Mouse (Mus musculus): ENCODE results near the gene Ttc27. TPM values are rescaled to one million over a fixed set of nuclear protein-coding genes. Genes with fewer than 3 reads are reported as not detected.

Ttc27 gene
- polyA plus RNA-seq, 1 experiment from 2014 or later: 25.6 TPM

DNA sequence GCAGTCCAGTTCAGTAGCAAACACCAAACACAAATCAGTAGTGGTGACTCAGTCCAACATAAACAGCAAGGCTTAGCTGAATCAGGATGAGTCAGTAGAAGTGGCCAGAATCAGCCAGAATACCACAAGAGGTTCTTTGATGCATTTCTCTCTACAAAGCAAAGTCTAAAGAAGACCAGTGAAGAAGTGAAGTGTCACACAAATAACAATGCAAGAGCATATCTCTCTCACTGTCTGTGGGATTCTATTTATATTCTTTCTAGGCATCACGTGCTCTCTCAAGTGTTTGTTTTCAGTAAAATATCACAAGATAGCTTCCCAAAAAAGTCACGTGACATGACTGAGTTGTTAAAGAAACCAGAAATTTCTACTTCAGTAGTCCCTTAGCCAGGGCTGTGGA is 102.2 kb downstream of the Ttc27 start:
- no peak for TF ChIP-seq CTCF (IDR thresholded peaks at IDR 0.05; ENCODE audit: low read depth)
- Histone ChIP-seq H3K36me3 (ENCODE audit: insufficient read depth) (no peaks in the 10 kb centered on the region), H3K9ac (no peak overlapping the region), H3K4me3 (ENCODE audit: low read depth, low read length) (no peak overlapping the region), H3K27ac (ENCODE audit: low read depth) (no peak overlapping the region), H3K4me2 (no peak overlapping the region), H3K9me3 (ENCODE audit: low read depth, low read length) (no peaks in the 10 kb centered on the region; the same call in 1 of the 2 replicates), H3K27me3 (ENCODE audit: insufficient read depth, low read length) (no peaks in the 10 kb centered on the region), H3K4me1 (ENCODE audit: insufficient read depth) (no peaks in the 10 kb centered on the region)
- 54% methylated on average over 2 of the region's 2 CpGs for WGBS
- ATAC-seq (ENCODE audit: insufficient read depth): no peak
- DNase-seq: no peak

DNA sequence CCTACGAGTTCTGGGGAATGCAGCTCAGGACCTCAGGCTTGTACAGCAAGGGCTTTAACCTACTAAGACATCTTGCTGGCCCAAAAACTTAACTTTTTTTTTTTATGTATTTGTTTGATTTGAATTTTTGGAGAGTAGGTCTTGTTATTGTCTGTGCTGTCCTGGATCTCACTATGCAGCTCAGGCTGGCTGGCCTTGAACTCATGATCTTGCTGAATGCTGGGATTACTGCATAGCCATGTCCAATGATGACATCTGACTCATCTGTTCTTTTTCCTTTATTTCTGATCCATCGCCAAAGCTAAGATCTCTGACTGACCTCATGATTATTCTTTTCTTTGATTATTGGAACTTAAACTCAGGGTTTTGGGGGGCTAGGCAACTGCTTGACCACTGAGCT is 113.3 kb downstream of the Ttc27 start:
- TF ChIP-seq CTCF (IDR thresholded peaks at IDR 0.05; ENCODE audit: low read depth): no peak
- H3K36me3 ChIP-seq (ENCODE audit: insufficient read depth): no peaks in the 10 kb centered on the region
- H3K4me2 ChIP-seq: no peak overlapping the region
- no peaks in the 10 kb centered on the region for H3K4me1 ChIP-seq (ENCODE audit: insufficient read depth)
- no peak overlapping the region for H3K27ac ChIP-seq (ENCODE audit: low read depth)
- WGBS: 83% methylated on average over 2 of the region's 2 CpGs
- H3K27me3 ChIP-seq (ENCODE audit: insufficient read depth, low read length): no peaks in the 10 kb centered on the region
- DNase-seq (no peak), ATAC-seq (ENCODE audit: insufficient read depth) (no peak)
- no peaks in the 10 kb centered on the region for H3K9me3 ChIP-seq (ENCODE audit: low read depth, low read length)
- H3K9ac ChIP-seq: no peak overlapping the region
- no peak overlapping the region for H3K4me3 ChIP-seq (ENCODE audit: low read depth, low read length)

DNA sequence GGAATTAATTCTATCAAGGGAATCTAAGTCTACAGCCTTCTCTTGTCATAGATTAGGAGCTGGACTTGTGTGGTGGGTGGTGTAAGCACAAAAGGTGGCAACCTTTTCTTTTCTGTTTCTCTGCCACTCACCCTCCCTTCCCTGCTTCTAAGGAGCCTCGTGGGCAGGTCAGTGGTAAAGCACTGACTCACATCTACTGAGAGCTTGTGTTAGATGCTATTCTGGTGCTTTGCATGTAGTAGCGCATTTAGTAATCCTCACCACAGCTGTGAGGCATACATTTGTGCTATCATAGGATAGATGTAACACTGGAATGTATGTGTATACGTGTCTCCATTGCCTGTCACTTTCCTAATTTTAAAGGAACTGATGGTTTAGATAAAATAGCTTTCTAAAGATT is 124.2 kb downstream of the Ttc27 start:
- Histone ChIP-seq H3K36me3 (ENCODE audit: insufficient read depth) (no peaks in the 10 kb centered on the region), H3K9ac (no peak overlapping the region), H3K4me1 (ENCODE audit: insufficient read depth) (peaks cover 8% of the 10 kb centered on the region; the same call in 1 of the 2 replicates), H3K4me3 (ENCODE audit: low read depth, low read length) (no peak overlapping the region), H3K9me3 (ENCODE audit: low read depth, low read length) (no peaks in the 10 kb centered on the region), H3K27me3 (ENCODE audit: insufficient read depth, low read length) (no peaks in the 10 kb centered on the region), H3K4me2 (no peak overlapping the region), H3K27ac (ENCODE audit: low read depth) (no peak overlapping the region)
- ATAC-seq (ENCODE audit: insufficient read depth): no peak
- 58% methylated on average over 3 of the region's 3 CpGs for WGBS
- DNase-seq: no peak
- no peak for TF ChIP-seq CTCF (IDR thresholded peaks at IDR 0.05; ENCODE audit: low read depth)

DNA sequence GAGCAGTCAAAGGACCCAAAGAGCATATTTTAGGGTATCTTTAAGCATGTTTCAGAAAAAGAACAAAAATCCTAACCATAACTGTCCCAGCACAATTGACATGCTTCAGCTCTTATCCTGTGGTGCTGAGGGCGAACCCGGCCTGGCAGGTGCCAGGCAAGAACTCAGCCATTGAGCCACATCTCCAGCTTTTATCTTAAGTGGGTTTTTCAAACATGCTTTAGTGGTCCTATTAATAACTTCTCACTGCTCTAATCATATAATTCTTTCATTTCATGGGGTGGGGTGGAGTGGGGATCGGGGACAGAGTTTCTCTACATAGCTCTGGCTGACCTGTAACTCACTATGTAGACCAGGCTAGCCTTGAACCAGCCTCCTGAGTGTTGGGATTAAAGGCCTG is 125.1 kb downstream of the Ttc27 start:
- Histone ChIP-seq H3K27me3 (ENCODE audit: insufficient read depth, low read length) (no peaks in the 10 kb centered on the region), H3K36me3 (ENCODE audit: insufficient read depth) (no peaks in the 10 kb centered on the region), H3K9ac (no peak overlapping the region), H3K4me1 (ENCODE audit: insufficient read depth) (peaks cover 8% of the 10 kb centered on the region; the same call in 1 of the 2 replicates), H3K4me3 (ENCODE audit: low read depth, low read length) (no peak overlapping the region), H3K27ac (ENCODE audit: low read depth) (no peak overlapping the region), H3K4me2 (no peak overlapping the region), H3K9me3 (ENCODE audit: low read depth, low read length) (no peaks in the 10 kb centered on the region)
- no peak for TF ChIP-seq CTCF (IDR thresholded peaks at IDR 0.05; ENCODE audit: low read depth)
- DNase-seq (no peak), ATAC-seq (ENCODE audit: insufficient read depth) (no peak)
- WGBS: 75% methylated on average over 3 of the region's 3 CpGs

DNA sequence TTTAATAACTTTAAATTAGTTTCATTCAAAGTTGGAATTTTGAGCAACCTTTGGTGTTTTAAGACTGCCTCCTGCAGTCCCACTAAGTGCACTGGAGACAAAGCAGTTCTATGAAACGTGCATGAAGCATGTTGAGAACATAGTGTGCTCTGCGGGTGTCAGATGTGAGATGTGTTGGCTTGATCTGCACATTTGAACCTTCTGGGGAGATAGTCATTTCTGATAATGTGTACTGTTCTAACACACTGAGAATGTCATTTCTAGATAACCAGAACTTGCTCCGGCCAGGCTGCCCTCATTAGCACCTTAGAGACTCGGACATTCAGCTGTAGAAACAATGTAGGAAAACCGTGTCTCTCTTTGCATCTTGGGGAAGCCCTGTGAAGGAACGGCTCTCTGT is 126.0 kb downstream of the Ttc27 start:
- no peak for ATAC-seq (ENCODE audit: insufficient read depth)
- H3K9ac ChIP-seq: no peak overlapping the region
- H3K27me3 ChIP-seq (ENCODE audit: insufficient read depth, low read length): no peaks in the 10 kb centered on the region
- peaks cover 8% of the 10 kb centered on the region; the same call in 1 of the 2 replicates for H3K4me1 ChIP-seq (ENCODE audit: insufficient read depth)
- H3K4me3 ChIP-seq (ENCODE audit: low read depth, low read length): no peak overlapping the region
- no peak overlapping the region for H3K4me2 ChIP-seq
- H3K27ac ChIP-seq (ENCODE audit: low read depth): no peak overlapping the region
- H3K9me3 ChIP-seq (ENCODE audit: low read depth, low read length): no peaks in the 10 kb centered on the region
- WGBS: 82% methylated on average over 6 of the region's 6 CpGs
- TF ChIP-seq CTCF (IDR thresholded peaks at IDR 0.05; ENCODE audit: low read depth): no peak
- DNase-seq: no peak
- no peaks in the 10 kb centered on the region for H3K36me3 ChIP-seq (ENCODE audit: insufficient read depth)

DNA sequence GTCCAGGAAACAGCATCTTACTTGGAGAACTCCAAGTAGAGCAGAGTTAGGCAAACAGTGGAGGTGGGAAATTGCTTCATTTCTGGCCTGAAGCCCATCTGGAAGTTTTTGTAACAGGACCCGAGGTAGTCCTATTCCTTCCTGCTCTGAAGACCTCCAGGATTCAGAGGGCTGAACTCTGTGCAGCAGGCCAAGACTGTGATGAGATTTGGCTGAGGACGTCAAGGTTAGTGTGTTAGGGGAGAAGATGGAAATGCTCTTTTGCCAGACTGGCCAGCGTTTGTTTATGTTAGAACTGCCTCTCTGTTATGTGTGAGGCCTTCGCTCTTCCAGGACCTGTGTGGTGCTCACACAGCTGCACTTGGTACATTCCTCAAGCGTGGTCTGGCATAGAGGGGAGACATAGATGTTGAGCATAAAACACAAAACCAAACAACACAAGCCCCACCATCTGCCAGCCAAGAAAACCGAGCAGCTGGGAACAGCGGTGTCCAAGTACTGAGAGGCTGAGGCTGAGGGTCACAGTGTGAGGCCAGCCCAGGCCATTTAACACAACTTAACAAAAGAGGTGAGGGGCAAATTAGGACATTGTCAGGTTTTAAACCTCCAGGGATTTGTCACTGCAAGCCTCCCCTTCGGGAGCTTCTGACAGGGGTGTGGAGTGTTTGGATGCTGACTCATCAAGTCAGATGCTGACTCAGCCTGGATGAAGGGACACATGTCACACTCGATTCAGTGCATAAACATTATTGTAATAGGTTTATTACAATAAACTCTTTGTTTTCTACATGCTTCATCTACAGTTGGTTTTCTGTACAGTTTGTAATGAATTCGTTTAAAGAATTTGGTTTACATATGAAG is 128.7 kb downstream of the Ttc27 start:
- H3K9me3 ChIP-seq (ENCODE audit: low read depth, low read length): no peaks in the 10 kb centered on the region
- 28% methylated on average over 10 of the region's 10 CpGs for WGBS
- no peak overlapping the region for H3K4me3 ChIP-seq (ENCODE audit: low read depth, low read length)
- H3K4me2 ChIP-seq: no peak overlapping the region
- no peaks in the 10 kb centered on the region for H3K27me3 ChIP-seq (ENCODE audit: insufficient read depth, low read length)
- TF ChIP-seq CTCF (IDR thresholded peaks at IDR 0.05; ENCODE audit: low read depth): no peak
- no peak overlapping the region for H3K9ac ChIP-seq
- H3K4me1 ChIP-seq (ENCODE audit: insufficient read depth): peaks cover 8% of the 10 kb centered on the region; the same call in 1 of the 2 replicates
- H3K27ac ChIP-seq (ENCODE audit: low read depth): peak overlapping the region; percentile 32
- peak; percentile 91 for ATAC-seq (ENCODE audit: insufficient read depth)
- H3K36me3 ChIP-seq (ENCODE audit: insufficient read depth): no peaks in the 10 kb centered on the region
- DNase-seq: peak; percentile 69

DNA sequence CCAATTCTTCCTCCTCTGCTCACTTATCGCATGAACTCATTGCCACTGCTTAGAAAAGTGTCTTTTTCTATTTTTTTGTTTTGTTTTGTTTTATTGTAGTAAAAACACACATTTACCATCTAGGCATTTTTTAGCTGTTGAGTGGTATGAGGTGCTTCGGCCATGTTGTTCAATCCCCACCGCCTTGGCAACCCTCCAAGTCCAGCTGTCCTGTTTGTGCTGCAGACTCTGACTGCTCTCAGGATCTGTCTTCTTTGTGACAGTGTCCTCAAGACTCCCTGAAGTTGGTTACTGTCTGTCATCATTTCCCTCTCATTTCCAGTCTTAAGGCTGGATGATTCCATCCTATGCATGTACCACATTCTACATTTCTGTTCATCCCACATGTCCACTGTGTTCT is 132.7 kb downstream of the Ttc27 start:
- Histone ChIP-seq H3K4me3 (ENCODE audit: low read depth, low read length) (no peak overlapping the region), H3K9ac (no peak overlapping the region), H3K27me3 (ENCODE audit: insufficient read depth, low read length) (no peaks in the 10 kb centered on the region), H3K4me2 (no peak overlapping the region), H3K27ac (ENCODE audit: low read depth) (no peak overlapping the region), H3K4me1 (ENCODE audit: insufficient read depth) (peaks cover 8% of the 10 kb centered on the region; the same call in 1 of the 2 replicates), H3K36me3 (ENCODE audit: insufficient read depth) (no peaks in the 10 kb centered on the region), H3K9me3 (ENCODE audit: low read depth, low read length) (no peaks in the 10 kb centered on the region)
- TF ChIP-seq CTCF (IDR thresholded peaks at IDR 0.05; ENCODE audit: low read depth): no peak
- ATAC-seq (ENCODE audit: insufficient read depth) (no peak), DNase-seq (peak; percentile 34)
- WGBS: 52% methylated on average over 3 of the region's 3 CpGs
